Mouse (Mus musculus): ENCODE measurements around the gene Azi2. TPM values are rescaled to one million over a fixed set of nuclear protein-coding genes. Genes with fewer than 3 reads are reported as not detected.

The Azi2 gene
- 90.9 TPM for polyA plus RNA-seq (2014; fragmentation: Illumina TruSeq; extraction: RNeasy Lipid Tissue Mini Kit (QIAGEN cat#74804); ENCODE audit: low read depth, low replicate concordance)

GRCm38 (mm10) chr9:118040218-118041021 is at the start of gene Azi2:
Gene Azi2 (plus strand): TSS chr9:118040499.

Other genes with a start within 250 kb of the Azi2 start
- gene Cmc1, start 109.7 kb downstream of the Azi2 start, polyA plus RNA-seq (2014; fragmentation: Illumina TruSeq; extraction: RNeasy Lipid Tissue Mini Kit (QIAGEN cat#74804); ENCODE audit: low read depth, low replicate concordance), result 85.5 TPM